Mouse (Mus musculus): ENCODE data around the gene Adam23. TPM values are rescaled to one million over a fixed set of nuclear protein-coding genes. Genes with fewer than 3 reads are reported as not detected.

Gene Adam23
- polyA plus RNA-seq, 1 experiment, result 7.1 TPM

- no peak for DNase-seq
- Histone ChIP-seq H3K4me3 (ENCODE audit: control insufficient read depth, insufficient read depth, low read length) (no peak overlapping the region), H3K36me3 (ENCODE audit: control insufficient read depth, insufficient read depth, low read length) (no peaks in the 10 kb centered on the region), H3K4me1 (replicated peaks; ENCODE audit: control insufficient read depth, insufficient read depth, low read length) (no peaks in the 10 kb centered on the region), H3K27ac (ENCODE audit: control insufficient read depth, insufficient read depth, low read length) (no peak overlapping the region), H3K27me3 (ENCODE audit: control insufficient read depth, insufficient read depth, low read length) (no peaks in the 10 kb centered on the region)
- WGBS, result 92% methylated on average over 9 of the region's 9 CpGs
- TF ChIP-seq POLR2A (IDR thresholded peaks at IDR 0.05; ENCODE audit: control insufficient read depth, extremely low read depth, insufficient read depth, low read length, poor library complexity), result no peak
- TF ChIP-seq CTCF (IDR thresholded peaks at IDR 0.05; ENCODE audit: borderline replicate concordance, control insufficient read depth, extremely low read depth, insufficient read depth, low read length, poor library complexity), result no peak
Measured at GRCm38 (mm10) chr1:63529901-63530300, 84.2 kb downstream of the Adam23 start.

- Histone ChIP-seq H3K36me3 (ENCODE audit: control insufficient read depth, insufficient read depth, low read length) (no peaks in the 10 kb centered on the region), H3K4me1 (replicated peaks; ENCODE audit: control insufficient read depth, insufficient read depth, low read length) (no peaks in the 10 kb centered on the region), H3K27ac (ENCODE audit: control insufficient read depth, insufficient read depth, low read length) (no peak overlapping the region), H3K27me3 (ENCODE audit: control insufficient read depth, insufficient read depth, low read length) (no peaks in the 10 kb centered on the region), H3K4me3 (ENCODE audit: control insufficient read depth, insufficient read depth, low read length) (no peak overlapping the region)
- 83% methylated on average over 6 of the region's 6 CpGs for WGBS
- TF ChIP-seq POLR2A (IDR thresholded peaks at IDR 0.05; ENCODE audit: control insufficient read depth, extremely low read depth, insufficient read depth, low read length, poor library complexity) (no peak), CTCF (IDR thresholded peaks at IDR 0.05; ENCODE audit: borderline replicate concordance, control insufficient read depth, extremely low read depth, insufficient read depth, low read length, poor library complexity) (no peak)
- no peak for DNase-seq
Measured at GRCm38 (mm10) chr1:63534271-63534827, 88.7 kb downstream of the Adam23 start.

GRCm38 (mm10) chr1:63539884-63540613, 94.4 kb downstream of the Adam23 start:
- no peak for TF ChIP-seq CTCF (IDR thresholded peaks at IDR 0.05; ENCODE audit: borderline replicate concordance, control insufficient read depth, extremely low read depth, insufficient read depth, low read length, poor library complexity)
- TF ChIP-seq POLR2A (IDR thresholded peaks at IDR 0.05; ENCODE audit: control insufficient read depth, extremely low read depth, insufficient read depth, low read length, poor library complexity), result no peak
- Histone ChIP-seq H3K36me3 (ENCODE audit: control insufficient read depth, insufficient read depth, low read length) (no peaks in the 10 kb centered on the region), H3K4me1 (replicated peaks; ENCODE audit: control insufficient read depth, insufficient read depth, low read length) (no peaks in the 10 kb centered on the region), H3K4me3 (ENCODE audit: control insufficient read depth, insufficient read depth, low read length) (no peak overlapping the region), H3K27me3 (ENCODE audit: control insufficient read depth, insufficient read depth, low read length) (no peaks in the 10 kb centered on the region), H3K27ac (ENCODE audit: control insufficient read depth, insufficient read depth, low read length) (no peak overlapping the region)
- WGBS, result 87% methylated on average over 14 of the region's 14 CpGs
- no peak for DNase-seq

GRCm38 (mm10) chr1:63544122-63544521, 98.4 kb downstream of the Adam23 start:
- no peaks in the 10 kb centered on the region for H3K36me3 ChIP-seq (ENCODE audit: control insufficient read depth, insufficient read depth, low read length)
- TF ChIP-seq CTCF (IDR thresholded peaks at IDR 0.05; ENCODE audit: borderline replicate concordance, control insufficient read depth, extremely low read depth, insufficient read depth, low read length, poor library complexity) (no peak), POLR2A (IDR thresholded peaks at IDR 0.05; ENCODE audit: control insufficient read depth, extremely low read depth, insufficient read depth, low read length, poor library complexity) (no peak)
- H3K27ac ChIP-seq (ENCODE audit: control insufficient read depth, insufficient read depth, low read length), result no peak overlapping the region
- WGBS, result 96% methylated on average over 2 of the region's 2 CpGs
- H3K4me1 ChIP-seq (replicated peaks; ENCODE audit: control insufficient read depth, insufficient read depth, low read length), result no peaks in the 10 kb centered on the region
- H3K27me3 ChIP-seq (ENCODE audit: control insufficient read depth, insufficient read depth, low read length), result no peaks in the 10 kb centered on the region
- H3K4me3 ChIP-seq (ENCODE audit: control insufficient read depth, insufficient read depth, low read length), result no peak overlapping the region
- DNase-seq, result no peak

GRCm38 (mm10) chr1:63553039-63553438, 107.3 kb downstream of the Adam23 start:
- TF ChIP-seq CTCF (IDR thresholded peaks at IDR 0.05; ENCODE audit: borderline replicate concordance, control insufficient read depth, extremely low read depth, insufficient read depth, low read length, poor library complexity) (no peak), POLR2A (IDR thresholded peaks at IDR 0.05; ENCODE audit: control insufficient read depth, extremely low read depth, insufficient read depth, low read length, poor library complexity) (no peak)
- H3K4me1 ChIP-seq (replicated peaks; ENCODE audit: control insufficient read depth, insufficient read depth, low read length), result no peaks in the 10 kb centered on the region
- no peak overlapping the region for H3K4me3 ChIP-seq (ENCODE audit: control insufficient read depth, insufficient read depth, low read length)
- no peaks in the 10 kb centered on the region for H3K27me3 ChIP-seq (ENCODE audit: control insufficient read depth, insufficient read depth, low read length)
- H3K27ac ChIP-seq (ENCODE audit: control insufficient read depth, insufficient read depth, low read length), result no peak overlapping the region
- 87% methylated on average over 5 of the region's 5 CpGs for WGBS
- H3K36me3 ChIP-seq (ENCODE audit: control insufficient read depth, insufficient read depth, low read length), result no peaks in the 10 kb centered on the region
- no peak for DNase-seq

- no peak for DNase-seq
- Histone ChIP-seq H3K27ac (ENCODE audit: control insufficient read depth, insufficient read depth, low read length) (no peak overlapping the region), H3K4me3 (ENCODE audit: control insufficient read depth, insufficient read depth, low read length) (no peak overlapping the region), H3K36me3 (ENCODE audit: control insufficient read depth, insufficient read depth, low read length) (no peaks in the 10 kb centered on the region), H3K4me1 (replicated peaks; ENCODE audit: control insufficient read depth, insufficient read depth, low read length) (no peaks in the 10 kb centered on the region), H3K27me3 (ENCODE audit: control insufficient read depth, insufficient read depth, low read length) (no peaks in the 10 kb centered on the region)
- WGBS, result 72% methylated on average over 4 of the region's 4 CpGs
- TF ChIP-seq CTCF (IDR thresholded peaks at IDR 0.05; ENCODE audit: borderline replicate concordance, control insufficient read depth, extremely low read depth, insufficient read depth, low read length, poor library complexity) (no peak), POLR2A (IDR thresholded peaks at IDR 0.05; ENCODE audit: control insufficient read depth, extremely low read depth, insufficient read depth, low read length, poor library complexity) (no peak)
Measured at GRCm38 (mm10) chr1:63561772-63562520, 116.3 kb downstream of the Adam23 start.

Measured in thymus, adult 2 months (tissue).